Mouse (Mus musculus) adrenal gland, adult (tissue): ENCODE measurements around the gene Krt75.

ENCODE experiments used
- DNase-seq, 2 experiments: peaks; one replicate each; pipeline ENCODE4 v3.0.0; 2022 to 2023; ENCODE audit warnings: low spot score in 1 of 2; ENCODE audit not compliant: inconsistent age in 2 of 2

Gene Krt75

DNA sequence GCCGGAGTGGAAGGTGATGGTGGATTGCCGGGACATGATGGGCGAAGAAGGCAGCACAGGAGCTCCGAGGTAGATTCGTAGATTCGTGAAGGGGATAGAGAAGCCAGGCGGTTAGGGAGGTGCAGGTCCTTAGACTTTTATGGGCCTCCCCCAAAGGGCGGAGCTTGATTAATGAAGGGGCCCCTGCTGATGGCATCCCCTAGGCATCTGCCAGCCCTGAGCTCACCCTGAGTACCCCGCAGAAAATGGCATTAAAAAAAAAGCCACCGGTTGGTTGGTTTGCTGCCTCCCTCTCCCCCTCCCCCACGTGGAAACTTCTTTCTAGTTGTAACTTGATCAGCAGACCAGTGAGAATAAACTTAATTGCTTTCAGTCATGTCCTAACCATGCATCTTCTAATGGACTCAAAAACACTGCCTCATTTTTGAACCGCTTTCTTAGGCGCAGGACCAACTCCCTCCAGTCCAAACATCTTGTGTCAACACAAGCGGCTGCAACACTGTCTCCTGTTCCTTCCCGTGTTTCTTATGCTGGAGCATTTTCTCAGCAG is at the start of gene Krt75:
TSS of gene Krt75 (minus strand) at position 109 of the 550 bp plus-strand sequence.
- no peak for DNase-seq

DNA sequence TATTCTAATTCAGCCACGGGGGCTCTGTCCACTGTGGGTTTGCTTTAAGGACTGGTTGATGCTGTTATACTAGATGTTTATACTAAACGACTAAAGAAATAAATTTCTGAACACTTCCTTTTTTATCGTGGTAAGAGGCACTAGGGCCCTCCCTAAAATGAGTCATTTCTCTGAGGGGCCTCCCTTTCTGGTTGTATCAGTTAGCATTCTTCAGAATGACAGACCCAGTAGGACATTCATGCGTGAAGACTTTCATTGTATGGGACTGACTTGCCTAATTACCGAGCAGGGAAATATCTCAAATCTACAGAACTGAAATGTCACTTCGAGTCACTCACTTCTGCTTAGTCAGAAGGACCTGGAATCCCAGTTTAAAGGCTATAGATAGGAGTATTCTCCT is 25.4 kb upstream of the Krt75 start:
- no peak for DNase-seq

DNA sequence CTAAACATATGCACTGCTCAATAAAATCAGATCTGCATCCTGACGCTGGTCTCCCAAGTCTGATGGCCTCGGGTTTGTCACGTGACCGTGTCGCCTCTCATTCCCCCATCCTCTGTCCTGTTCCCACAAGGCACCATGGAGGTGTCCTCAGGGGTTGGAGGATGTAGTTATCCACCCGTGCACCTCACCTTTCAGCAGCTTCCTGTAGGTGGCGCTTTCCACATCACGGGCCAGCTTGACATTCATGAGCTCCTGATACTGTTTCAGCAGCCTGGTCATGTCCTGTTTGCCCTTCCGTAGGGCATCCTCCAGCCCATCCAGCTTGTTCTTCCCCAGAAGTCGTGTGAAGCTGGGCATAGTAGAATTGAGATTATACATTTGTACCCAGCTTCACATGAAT is 14.5 kb upstream of the Krt75 start:
- peak in 1 of 2 experiments; percentile 44 for DNase-seq

DNA sequence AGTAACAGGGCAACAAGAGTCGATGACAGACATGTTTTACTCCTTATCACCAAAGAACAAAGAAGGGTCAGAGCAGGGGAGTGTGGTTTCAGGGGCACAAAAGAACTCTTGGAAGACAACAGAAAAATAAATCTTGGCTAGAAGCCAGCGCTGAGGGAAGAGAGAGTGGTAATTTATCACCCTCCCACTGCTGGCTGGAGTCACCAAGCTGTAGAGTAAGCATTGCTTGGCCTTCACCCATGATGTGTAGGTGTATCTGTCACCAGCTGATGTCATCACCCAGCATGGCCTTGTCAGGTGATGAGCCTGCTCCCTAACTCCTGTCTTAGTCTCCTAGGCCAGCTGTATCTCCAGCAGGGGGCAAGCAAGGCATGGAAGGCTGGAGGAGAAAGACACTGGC is 10.8 kb upstream of the Krt75 start:
- DNase-seq = peak; percentile 19 to 66

DNA sequence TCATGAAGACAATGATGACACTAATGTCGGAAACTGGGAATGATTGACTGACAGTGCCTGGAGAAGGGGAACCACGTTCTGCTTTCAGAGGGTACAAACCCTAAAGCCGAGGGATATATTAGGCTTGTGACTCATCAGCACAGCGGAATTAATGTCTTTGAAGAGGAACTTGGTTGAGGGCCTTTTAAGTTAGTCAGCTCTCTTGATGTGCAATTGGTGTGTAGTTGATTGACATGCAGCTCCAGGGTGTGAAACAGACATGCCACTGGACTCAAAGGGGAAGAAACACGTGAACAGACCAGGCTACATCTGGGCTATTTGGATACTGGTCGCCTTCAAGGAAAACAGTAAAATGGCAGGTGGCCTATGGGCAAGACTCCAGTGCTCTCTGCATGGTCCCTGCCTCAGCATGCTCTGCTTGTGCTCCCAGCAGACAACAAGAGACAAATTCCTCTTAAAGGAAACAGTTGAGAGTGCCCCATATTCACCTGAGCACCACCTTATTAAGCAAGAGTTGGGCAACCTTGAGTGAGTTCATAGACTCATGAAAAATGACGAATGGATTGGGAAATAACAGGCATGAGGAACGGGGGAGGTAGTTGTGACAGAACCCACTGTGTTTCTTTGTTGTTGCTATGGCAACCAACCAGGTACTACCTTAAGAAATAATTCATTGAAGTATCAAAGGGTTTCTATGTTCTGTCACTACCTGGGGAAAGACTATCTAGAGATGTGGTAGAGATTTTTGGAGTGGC is 9.7 kb upstream of the Krt75 start:
- DNase-seq = no peak

DNA sequence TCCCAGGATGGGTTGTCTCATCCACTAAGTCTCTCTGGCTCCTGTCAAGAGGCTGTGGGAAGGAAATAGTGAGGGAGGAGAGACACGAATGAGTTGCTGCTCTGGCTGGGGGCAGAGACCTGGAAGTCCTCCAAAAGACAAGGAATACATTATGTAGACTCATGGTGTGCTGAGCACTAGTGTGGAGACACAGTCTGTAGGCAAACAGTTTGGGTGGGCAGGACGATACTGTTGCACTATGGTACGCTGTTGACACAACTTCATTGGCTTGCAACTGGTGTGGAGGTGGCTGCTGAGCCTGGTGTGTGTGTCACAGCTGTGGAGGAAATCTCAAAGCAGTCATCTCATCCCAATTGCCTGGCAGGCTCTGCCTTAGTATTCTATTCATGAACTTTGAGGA is 8.0 kb upstream of the Krt75 start:
- DNase-seq = no peak

DNA sequence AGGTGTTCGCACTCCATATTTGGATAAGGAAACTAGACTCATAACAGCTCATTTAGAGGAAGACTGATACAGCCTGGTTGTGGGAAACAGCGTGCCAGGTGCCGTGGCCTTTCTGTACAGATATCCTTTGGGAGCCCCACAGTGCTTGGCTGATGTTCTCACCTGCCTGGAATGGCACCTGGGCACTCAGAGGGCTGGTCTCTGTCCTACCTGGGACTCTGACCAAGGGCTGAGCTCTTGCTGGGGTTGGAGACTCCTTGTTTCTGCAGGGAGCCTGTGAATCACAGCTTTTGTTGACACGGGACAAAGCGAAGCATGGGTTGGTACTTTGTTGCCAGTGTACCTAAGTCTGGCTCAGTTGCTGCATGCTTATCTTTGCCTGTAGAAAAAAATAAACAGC is 1.8 kb upstream of the Krt75 start:
- no peak for DNase-seq

DNA sequence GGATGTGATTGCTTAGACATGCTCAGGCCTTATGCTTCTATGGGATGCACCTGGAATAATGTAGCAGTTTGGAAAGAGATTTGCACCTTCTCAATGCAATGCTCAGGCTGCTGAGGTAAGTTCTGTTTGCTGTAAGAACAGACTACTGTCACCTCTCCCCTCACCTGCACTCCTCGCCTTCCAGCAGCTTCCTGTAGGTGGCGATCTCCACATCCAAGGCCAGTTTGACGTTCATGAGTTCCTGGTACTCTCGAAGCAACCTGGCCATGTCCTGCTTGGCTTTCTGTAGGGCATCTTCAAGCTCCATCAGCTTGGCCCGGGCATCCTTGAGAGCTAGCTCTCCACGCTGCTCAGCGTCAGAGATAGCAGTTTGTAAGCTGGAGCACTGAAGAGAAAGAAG is 5.9 kb downstream of the Krt75 start:
- DNase-seq = peak in 1 of 2 experiments; percentile 30

DNA sequence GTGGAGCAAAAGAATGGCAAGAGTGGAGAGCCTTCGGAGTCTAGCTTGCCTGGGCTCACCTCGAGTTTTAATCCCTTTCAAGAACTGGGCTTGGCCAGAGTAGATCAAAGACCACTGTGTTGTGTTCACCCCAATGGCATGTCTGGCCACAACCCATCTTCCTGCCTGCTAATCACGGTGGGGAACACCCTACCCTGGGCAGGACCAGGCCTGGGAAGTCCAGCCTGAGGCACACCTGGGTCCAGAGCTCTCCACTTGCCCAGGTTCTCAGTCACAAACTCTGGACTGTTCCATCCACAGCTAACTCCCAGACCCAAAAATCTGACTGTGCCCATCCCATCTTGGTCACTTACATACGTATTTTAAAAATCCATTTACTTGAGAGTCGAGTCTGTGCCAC is 10.9 kb downstream of the Krt75 start, which contains the start of gene Krt90:
TSS of gene Krt90 (minus strand) at position 101 of the 400 bp plus-strand sequence.
- DNase-seq = no peak

DNA sequence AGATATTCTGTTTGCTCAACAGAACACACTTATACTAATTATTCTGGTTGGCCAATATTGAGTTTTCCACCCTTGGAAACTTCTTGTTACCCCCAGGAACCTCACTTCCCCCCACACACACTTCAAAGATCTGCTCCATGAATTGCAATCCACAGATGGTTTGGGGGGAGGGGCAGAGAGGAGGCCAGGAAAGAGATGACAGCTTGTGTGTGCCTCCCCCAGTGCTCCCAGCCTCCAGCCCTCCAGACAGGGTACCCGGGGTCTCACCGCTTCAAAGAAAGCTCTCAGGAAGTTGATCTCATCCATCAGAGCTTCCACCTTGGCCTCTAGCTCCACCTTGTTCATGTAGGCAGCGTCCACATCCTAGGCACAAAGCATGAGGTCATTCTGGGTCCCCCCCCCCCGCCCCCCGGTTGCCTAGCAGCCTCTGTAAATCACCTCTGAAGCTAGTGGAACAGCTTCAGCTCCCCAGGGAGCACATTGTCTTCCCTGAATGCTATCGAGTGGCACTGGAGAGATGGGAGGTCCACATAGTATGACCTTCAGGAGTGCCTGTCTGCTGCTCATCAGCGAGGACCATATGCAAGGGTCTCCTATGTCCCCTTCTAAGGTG is 15.6 kb downstream of the Krt75 start:
- no peak for DNase-seq

DNA sequence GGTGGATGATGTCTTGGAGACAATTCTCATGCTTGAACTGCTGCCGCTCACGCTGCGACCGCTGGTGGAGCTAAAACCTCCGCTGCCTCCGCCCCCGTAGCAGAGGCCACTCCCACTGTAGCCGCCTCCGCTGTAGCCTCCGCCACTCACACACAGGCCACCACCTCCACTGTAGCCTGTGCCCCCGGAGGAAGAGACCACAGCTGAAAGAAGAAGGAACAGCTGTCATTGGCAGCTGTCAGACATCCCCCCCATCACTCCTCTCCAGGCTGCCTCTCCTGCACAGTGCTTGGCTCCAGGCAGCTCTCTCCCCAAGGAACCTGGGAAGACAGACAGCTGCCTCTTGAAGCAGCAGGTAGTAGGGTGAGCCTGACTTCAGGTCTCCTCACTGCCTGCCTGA is 20.5 kb downstream of the Krt75 start:
- peak; percentile 6 to 50 for DNase-seq

DNA sequence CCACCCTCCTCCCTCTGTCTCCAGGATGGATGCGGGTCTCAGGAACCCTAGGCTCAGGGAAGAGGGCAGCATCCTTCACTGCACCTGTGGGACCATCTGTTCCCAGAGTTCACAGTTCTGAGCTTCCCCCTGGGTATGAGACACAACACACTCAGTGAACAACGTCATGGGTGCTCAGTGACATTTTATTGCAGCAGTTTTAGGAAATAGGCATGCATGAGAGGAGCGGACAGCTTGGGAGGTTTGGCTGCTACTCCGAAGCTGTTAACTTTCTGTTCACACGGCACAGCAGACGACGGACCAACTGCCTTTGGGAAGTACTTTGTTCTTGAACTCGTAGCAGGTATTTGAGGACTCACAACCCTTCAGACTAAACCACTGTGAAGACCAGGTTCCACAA is 21.5 kb downstream of the Krt75 start:
- DNase-seq = no peak

DNA sequence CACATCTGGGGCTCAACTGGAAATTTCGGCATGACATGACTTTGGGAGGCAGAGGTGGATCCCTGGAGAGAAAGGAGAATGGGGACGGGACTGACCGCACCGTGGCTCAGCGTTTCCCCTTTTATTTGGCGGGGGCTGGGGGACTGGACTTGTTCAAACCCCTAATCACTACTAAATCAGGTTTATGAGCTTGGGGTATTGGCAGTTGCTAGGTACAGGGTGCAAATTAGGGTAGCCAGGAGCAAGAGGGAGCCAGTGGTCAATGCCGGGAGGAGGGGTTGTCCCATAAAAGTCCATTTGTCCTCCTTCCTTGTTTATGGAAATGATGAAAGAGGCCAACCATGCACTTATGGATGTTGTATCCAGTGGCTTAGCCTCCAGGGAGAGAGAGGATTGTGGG is 23.1 kb downstream of the Krt75 start, which contains the start of gene Krt82:
TSS of gene Krt82 (minus strand) at position 101 of the 400 bp plus-strand sequence.
- no peak for DNase-seq

DNA sequence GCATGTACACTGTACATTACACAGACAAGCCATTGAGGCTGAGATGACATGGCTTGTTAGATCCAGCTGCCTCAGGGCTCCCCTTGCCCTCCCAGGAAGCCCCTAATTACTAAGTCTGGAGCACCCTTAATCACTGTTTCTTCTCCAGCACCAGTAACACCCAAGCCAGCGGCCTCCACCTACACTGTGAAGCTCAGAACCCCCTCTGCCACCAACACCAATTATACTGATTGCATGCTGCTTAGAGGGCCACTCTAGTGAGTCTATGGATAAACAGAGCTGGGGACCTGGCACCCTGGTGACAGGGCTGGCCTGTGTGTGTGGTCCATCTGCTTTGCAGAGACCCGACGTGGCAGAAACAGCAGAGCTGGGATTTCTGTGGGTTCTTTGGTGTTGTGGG is 29.2 kb downstream of the Krt75 start:
- DNase-seq = no peak

DNA sequence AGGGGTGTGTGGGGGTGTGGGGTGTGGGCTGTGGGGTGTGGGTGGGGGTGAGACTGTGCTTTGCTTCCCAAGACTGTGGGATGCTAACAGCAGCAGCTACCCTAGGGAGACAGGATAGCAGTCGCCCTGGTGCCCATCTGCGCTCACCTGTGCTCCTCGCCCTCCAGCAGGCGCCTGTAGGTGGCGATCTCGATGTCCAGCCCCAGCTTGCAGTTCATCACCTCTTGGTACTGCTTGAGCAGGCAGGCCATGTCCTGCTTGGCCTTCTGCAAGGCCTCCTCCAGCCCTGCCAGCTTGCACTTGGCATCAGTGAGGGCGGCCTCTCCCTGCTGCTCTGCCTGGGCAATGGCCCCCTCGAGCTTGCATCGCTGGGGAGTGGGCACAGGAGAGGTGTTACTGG is 31.2 kb downstream of the Krt75 start:
- DNase-seq = no peak

DNA sequence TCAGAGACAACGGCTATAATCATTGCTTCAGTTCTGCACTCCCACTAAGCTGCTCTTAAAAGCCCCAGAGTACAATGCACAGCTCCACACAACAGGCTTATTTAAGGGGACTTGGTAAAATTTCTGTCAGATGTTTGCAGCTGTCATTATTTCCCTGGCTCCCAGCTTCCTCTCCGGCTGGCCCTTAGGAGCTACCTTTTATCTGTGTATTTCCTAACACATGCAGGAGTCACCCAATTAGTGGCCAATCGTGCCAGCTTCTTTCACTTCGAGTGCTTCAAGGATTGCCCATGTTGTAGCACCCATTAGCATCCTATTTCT is 35.2 kb downstream of the Krt75 start:
- no peak for DNase-seq

DNA sequence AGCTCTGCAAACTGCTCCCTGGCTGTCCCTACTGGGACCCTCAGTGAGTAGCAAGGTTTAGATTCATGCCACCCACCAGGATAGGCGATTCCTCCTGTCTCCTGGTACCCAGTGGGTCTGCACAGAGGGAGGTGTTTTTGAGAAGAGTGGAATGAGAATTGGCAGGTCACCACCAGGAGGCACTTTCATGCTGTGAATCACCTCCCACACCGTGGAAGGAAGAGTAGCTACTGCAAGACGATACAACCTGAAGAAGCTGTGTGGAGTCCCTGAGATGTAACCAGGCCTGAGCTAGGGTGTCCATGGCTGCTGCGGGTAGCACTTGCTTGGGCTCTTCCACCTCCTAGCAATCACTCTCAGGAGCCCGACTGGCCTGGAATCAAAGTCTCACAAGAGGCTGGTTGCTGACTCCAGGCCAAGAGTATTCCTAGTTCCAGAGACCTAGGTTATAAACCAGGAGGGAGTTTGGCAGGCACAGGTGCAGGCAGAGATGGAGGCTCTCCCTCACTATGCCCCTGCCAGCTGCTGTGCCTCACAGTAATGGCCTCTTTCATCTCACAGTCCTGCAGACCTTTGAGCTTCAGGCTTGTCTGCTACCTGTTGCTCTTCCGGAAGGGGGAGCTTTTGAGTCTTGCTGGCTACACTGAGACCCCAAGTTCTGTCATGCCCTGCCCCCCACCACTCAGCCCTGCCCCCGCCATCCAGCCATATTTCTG is 35.7 kb downstream of the Krt75 start:
- DNase-seq = no peak

DNA sequence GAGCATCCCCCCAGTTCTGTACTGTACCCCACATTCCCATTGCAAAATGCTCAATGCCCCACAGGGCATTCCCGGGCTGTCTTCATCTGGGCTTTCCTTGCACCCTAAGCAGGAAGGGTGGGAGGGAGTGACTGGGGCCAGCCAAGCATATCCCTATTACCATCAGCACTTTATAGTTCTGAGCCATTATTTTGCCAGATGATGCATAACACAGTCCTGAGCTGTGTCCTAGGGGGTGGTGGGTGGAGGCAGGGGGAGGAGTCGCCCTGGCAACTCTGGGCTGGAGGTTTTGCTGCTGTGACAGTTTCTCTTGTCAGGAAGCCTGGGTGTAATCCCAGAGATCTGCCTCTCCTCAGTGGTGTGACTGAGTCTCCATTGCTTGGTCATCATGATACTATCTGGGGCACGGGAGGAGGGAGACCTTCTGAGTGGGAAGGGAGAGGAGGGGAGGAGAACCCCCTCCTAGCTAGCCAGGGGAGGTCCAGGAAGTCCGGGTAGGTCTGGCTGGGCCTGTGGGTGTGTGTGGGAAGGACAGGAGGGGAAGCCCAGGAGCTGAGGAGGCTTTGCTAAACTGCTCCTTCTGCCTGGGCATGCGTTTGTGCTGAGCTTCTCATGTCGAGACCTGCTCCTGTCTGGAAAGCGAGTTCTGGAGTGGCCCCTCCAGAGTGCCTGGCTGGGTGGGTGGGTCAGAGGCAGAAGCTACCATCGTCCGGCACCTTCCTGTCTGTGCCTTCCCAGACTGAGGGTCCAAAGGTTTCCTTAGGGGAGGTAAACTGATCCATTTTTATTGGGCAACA is 37.5 kb downstream of the Krt75 start:
- no peak for DNase-seq

DNA sequence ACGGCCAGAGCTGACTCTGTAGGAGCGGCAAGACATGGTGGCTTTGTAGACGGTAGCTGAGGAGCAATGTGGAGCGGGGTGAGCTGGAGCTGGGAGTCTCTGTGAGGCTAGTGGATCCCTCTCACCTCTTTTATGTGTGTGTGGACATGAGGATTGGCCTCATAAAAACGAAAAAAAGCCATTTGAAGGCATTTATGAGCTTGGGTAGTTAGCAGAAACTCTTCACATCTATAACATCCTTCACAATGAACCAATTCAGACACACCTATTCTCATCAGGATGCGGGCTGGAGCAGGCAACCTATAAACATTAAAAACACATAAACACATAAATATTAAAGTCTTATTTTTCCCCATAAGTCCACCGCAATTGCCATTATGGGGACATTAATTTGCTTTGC is 41.0 kb downstream of the Krt75 start, which contains the start of gene Krt84:
TSS of gene Krt84 (minus strand) at position 101 of the 400 bp plus-strand sequence.
- no peak for DNase-seq

DNA sequence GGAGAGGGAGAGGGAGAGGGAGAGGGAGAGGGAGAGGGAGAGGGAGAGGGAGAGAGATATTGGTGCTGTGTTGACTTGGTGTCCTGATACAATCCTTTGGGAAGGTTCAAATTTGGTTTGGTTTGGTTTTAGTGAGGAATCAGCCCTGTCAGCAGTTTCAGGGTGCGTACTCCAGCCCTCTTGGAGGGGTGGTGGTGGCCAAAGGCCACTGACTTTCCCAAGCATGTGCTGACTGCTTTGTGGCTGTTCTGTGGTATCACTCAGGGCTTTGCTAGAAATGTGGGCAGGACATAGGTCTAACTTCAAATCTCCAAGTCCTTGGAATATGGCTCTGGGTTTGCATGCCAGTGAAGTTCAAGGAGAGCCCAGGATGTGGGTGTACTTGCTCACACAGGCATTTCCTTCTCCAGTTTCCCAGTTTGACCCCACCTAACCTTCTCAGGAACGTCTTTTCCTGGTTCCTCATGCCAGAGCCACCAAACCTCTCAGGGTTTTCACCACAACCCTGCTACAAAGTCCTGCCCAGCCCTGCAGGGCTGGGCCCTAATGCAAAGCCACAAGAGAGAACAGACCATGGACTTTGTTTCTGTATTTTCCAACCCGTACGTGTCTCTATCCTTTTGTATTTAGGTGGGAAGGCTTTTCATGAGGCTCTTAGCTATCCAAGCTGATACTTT is 51.0 kb downstream of the Krt75 start:
- DNase-seq = peak; percentile 7 to 45
